Mouse (Mus musculus) cerebellum, adult 2 months (tissue): ENCODE results near the gene Mta3.

Experiments
- CTCF ChIP-seq: fragments of 200-500 bp; IDR thresholded peaks from 2 replicates; pipeline ENCODE4 v1.5.1; 2011; ENCODE audit warnings: low read depth, mild to moderate bottlenecking, control low read depth, low read length, moderate library complexity, borderline replicate concordance; ENCODE audit not compliant: insufficient read depth
- POLR2A ChIP-seq: fragments of 200-500 bp; IDR thresholded peaks from 2 replicates; pipeline ENCODE4 v1.6.1; 2011; ENCODE audit warnings: low read length, control low read depth, borderline replicate concordance; ENCODE audit not compliant: insufficient read depth

DNA sequence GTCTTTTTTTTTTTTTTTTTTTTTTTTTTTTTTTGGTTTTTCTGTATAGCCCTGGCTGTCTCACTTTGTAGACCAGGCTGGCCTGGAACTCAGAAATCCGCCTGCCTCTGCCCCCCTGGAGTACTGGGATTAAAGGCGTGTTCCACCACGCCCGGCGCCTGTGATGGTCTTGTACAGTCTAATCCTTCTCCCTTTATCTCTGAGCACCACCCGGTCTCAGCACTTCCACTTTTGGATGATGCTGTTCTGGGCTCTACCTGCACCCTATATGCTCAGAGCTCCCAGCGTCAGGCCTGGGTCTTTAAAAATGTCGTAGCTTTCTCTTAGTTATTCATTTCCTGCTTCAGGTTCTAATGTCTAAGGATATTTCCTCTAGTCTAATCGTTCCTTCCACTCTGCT is 30.7 kb downstream of the Mta3 start:
- TF ChIP-seq POLR2A (no peak), CTCF (no peak)
